Mouse (Mus musculus): ENCODE results near the gene Rasal1.

GRCm38 (mm10) chr5:120725811-120726455 is 77.3 kb downstream of the Rasal1 start:
- no peak for TF ChIP-seq POLR2A (IDR thresholded peaks at IDR 0.05; ENCODE audit: insufficient read depth, low read depth, low read length)
- no peak for TF ChIP-seq CTCF (IDR thresholded peaks at IDR 0.05)
- no peak for TF ChIP-seq EP300 (IDR thresholded peaks at IDR 0.05; ENCODE audit: insufficient read depth, low read depth, low read length)

All from heart, adult 2 months (tissue).